Mouse (Mus musculus) liver, adult 2 months (tissue): ENCODE measurements at regions not wholly inside any gene's neighbourhood (a gene's known extent, or its start where the extent isn't known, plus 50 kb on each side); places are given as distances from the start of the nearest gene placed in this dataset.

Experiments used
- DNase-seq: peaks from one replicate; pipeline ENCODE4 v3.0.0-alpha.2; 2011; ENCODE audit warnings: low read depth, low spot score; ENCODE audit errors: extremely low read depth
- H3K27ac ChIP-seq: fragments of 200-500 bp; replicated peaks from 2 replicates; pipeline ENCODE4 v1.5.1; 2012; ENCODE audit warnings: low read depth, mild to moderate bottlenecking, control low read depth, inconsistent platforms, low read length; ENCODE audit not compliant: insufficient read depth
- H3K27me3 ChIP-seq: fragments of 200-500 bp; 2 replicates; pipeline ENCODE4 v1.6.1; 2012; ENCODE audit warnings: mild to moderate bottlenecking, moderate library complexity, low read length, inconsistent platforms; ENCODE audit not compliant: control insufficient read depth, insufficient read depth
- H3K36me3 ChIP-seq: fragments of 200-500 bp; 2 replicates; pipeline ENCODE4 v1.6.1; 2012; ENCODE audit warnings: low read length, inconsistent platforms; ENCODE audit not compliant: control insufficient read depth, insufficient read depth
- H3K4me1 ChIP-seq: fragments of 200-500 bp; 2 replicates; pipeline ENCODE4 v1.6.1; 2011; ENCODE audit warnings: low read length; ENCODE audit not compliant: control insufficient read depth, insufficient read depth
- H3K4me3 ChIP-seq: fragments of 200-500 bp; 2 replicates; pipeline ENCODE4 v1.5.1; 2011; ENCODE audit warnings: low read depth, mild to moderate bottlenecking, control low read depth, low read length, moderate library complexity; ENCODE audit not compliant: insufficient read depth
- H3K79me2 ChIP-seq: fragments of 200-500 bp; 2 replicates; pipeline ENCODE4 v1.6.1; 2012; ENCODE audit warnings: inconsistent platforms, mild to moderate bottlenecking, low read length, moderate library complexity; ENCODE audit not compliant: control insufficient read depth, insufficient read depth
- H3K9ac ChIP-seq: fragments of 200-500 bp; 2 replicates; pipeline ENCODE4 v1.6.1; 2012; ENCODE audit warnings: low read depth, mild to moderate bottlenecking, control low read depth, inconsistent platforms, low read length
- CTCF ChIP-seq: fragments of 200-500 bp; IDR thresholded peaks from 2 replicates; pipeline ENCODE4 v1.5.1; 2011; ENCODE audit warnings: low read depth, low read length, control low read depth
- POLR2A ChIP-seq: fragments of 200-500 bp; IDR thresholded peaks from 2 replicates; pipeline ENCODE4 v1.6.1; 2011; ENCODE audit warnings: low read length, control low read depth; ENCODE audit not compliant: insufficient read depth; ENCODE audit errors: extremely low read depth
- WGBS: fragments of 180-500 bp; shearing (Covaris S2); methylation state at CpG from one replicate; pipeline ENCODE4 v1.1.7; 2018; 5-methylcytosine and 5-hydroxymethylcytosine counted together

DNA sequence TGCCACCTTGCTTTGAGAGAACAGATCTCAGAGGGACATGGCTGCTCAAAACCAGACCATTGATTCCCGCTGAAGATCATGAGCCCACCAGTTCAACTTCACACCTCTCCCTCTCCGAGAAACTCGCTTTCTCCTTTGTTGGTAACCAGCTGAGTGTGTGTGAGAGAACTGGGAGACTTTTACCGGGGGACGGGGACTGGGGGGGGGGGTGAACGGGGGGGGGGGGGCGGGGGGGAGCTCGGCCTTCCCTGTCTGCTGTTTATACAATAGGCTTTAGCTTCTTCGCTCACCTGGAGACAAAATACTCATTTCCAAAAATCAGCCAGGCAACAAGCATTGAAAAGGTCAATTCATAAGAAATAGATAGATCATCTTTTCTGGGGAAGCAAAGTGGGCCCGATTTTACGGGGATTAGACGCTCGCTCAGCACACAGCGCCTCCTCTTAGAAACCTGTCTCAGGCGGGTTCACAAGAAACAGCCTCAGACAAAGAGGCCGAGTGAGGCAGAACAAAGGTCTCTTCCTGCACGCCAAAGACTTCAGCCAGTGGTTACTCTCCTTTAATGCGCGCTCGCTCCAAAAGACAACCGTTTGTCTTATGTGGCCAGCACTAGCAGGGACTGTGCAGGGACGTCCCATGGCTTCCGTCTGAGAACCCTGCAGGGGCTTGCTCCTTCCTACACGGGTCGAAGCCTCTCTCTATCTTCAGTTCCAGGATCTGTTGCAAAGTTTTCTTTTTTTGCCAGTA, 202.7 kb downstream of the Irs2 start:
- Histone ChIP-seq H3K27ac (no peak overlapping the region), H3K27me3 (no peaks in the 10 kb centered on the region), H3K79me2 (no peaks in the 10 kb centered on the region), H3K36me3 (no peaks in the 10 kb centered on the region), H3K4me1 (no peaks in the 10 kb centered on the region), H3K9ac (no peak overlapping the region), H3K4me3 (no peak overlapping the region)
- TF ChIP-seq POLR2A: no peak
- TF ChIP-seq CTCF: no peak
- no peak for DNase-seq
- 32% methylated on average over 22 of the region's 25 CpGs for WGBS

DNA sequence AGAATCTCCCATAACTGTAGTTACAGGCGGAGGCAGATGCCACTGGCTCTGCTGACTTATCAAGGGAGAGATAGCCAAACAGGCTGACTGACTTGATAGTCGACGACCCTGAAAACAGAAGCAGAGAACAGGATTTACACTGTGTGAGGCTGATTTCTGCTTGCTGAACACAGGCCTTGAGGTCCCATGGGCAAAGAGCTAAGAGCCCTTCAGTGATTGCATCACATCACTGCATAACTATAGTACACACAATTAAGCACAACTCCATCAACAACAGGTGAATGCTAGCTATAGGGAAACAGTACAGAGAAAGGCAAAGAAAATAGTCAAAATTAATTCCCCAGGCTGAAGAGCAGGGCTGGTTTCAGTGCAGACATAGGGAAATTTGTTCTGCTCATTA, 203.3 kb downstream of the Irs2 start:
- no peaks in the 10 kb centered on the region for H3K79me2 ChIP-seq
- no peak overlapping the region for H3K27ac ChIP-seq
- no peak overlapping the region for H3K9ac ChIP-seq
- no peaks in the 10 kb centered on the region for H3K27me3 ChIP-seq
- no peak overlapping the region for H3K4me3 ChIP-seq
- 55% methylated on average over 3 of the region's 3 CpGs for WGBS
- no peaks in the 10 kb centered on the region for H3K4me1 ChIP-seq
- H3K36me3 ChIP-seq: no peaks in the 10 kb centered on the region
- no peak for DNase-seq
- TF ChIP-seq POLR2A (no peak), CTCF (no peak)

DNA sequence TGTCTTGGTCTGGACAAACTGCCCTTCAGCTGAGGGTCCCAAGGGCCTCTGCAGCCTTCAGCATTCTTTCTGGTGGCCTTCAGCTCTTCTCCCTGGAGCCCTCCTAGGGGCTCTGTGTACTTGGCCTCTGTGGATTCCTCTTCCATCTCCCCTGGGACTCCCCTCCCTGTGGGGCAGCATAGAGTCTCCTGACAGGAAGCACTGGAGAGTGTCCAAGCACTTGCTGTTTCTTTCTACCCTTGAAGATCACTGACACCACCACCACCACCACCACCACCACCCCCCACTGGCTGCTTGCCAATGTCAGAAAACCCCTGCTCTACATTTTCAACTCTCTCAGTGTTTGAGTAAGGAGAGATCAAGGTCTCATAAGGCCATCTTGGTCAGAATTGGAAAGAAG, 206.3 kb downstream of the Irs2 start:
- H3K27ac ChIP-seq: no peak overlapping the region
- no peaks in the 10 kb centered on the region for H3K79me2 ChIP-seq
- H3K9ac ChIP-seq: no peak overlapping the region
- no peak overlapping the region for H3K4me3 ChIP-seq
- H3K36me3 ChIP-seq: no peaks in the 10 kb centered on the region
- no peak for DNase-seq
- TF ChIP-seq POLR2A (no peak), CTCF (no peak)
- H3K4me1 ChIP-seq: no peaks in the 10 kb centered on the region
- H3K27me3 ChIP-seq: no peaks in the 10 kb centered on the region

DNA sequence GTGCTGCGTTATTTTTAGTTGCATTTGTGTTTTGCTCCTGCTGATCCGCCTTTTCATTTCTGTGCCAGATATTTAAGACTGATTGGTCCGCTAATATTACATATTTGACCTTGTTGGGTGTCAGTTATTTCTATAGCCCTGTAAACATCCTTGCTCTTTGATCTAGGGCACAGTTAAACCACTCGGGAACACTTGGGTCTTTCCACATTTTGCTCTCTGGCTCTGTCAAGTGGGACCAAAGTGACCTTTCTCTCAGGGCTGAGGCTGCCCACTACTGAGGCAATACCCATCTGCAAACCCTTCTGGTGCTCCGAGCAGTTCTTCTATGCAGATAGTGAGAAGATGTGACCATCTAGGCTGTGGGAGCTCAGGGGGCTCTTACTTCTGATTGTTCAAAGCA, 206.7 kb downstream of the Irs2 start:
- no peaks in the 10 kb centered on the region for H3K27me3 ChIP-seq
- no peak overlapping the region for H3K9ac ChIP-seq
- DNase-seq: no peak
- H3K4me3 ChIP-seq: no peak overlapping the region
- no peaks in the 10 kb centered on the region for H3K4me1 ChIP-seq
- WGBS: 72% methylated on average over 5 of the region's 5 CpGs
- TF ChIP-seq POLR2A: no peak
- no peak for TF ChIP-seq CTCF
- no peaks in the 10 kb centered on the region for H3K36me3 ChIP-seq
- H3K79me2 ChIP-seq: no peaks in the 10 kb centered on the region
- no peak overlapping the region for H3K27ac ChIP-seq

DNA sequence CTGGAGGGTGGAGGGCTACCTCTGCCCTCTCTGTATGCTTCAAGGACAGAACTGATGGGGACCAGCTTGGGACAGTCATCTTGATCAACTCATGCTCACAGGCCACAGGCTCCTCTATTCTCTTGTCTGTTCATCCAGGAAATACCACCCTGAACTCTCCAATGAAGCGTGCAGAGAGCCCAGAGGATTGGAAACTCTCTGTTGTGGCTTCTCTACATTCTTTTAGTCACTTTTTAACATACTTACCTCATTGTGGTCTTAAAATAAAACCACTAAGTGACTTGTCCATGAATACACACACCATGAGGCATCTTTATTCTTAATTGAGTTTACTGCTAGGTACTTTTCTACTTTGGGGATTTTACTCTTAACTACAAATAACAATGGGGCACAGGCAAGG, 209.8 kb downstream of the Irs2 start:
- TF ChIP-seq POLR2A (no peak), CTCF (no peak)
- Histone ChIP-seq H3K4me3 (no peak overlapping the region), H3K27ac (no peak overlapping the region), H3K27me3 (no peaks in the 10 kb centered on the region), H3K79me2 (no peaks in the 10 kb centered on the region), H3K4me1 (no peaks in the 10 kb centered on the region), H3K36me3 (no peaks in the 10 kb centered on the region), H3K9ac (no peak overlapping the region)
- 97% methylated on average over 1 of the region's 1 CpGs for WGBS
- no peak for DNase-seq

DNA sequence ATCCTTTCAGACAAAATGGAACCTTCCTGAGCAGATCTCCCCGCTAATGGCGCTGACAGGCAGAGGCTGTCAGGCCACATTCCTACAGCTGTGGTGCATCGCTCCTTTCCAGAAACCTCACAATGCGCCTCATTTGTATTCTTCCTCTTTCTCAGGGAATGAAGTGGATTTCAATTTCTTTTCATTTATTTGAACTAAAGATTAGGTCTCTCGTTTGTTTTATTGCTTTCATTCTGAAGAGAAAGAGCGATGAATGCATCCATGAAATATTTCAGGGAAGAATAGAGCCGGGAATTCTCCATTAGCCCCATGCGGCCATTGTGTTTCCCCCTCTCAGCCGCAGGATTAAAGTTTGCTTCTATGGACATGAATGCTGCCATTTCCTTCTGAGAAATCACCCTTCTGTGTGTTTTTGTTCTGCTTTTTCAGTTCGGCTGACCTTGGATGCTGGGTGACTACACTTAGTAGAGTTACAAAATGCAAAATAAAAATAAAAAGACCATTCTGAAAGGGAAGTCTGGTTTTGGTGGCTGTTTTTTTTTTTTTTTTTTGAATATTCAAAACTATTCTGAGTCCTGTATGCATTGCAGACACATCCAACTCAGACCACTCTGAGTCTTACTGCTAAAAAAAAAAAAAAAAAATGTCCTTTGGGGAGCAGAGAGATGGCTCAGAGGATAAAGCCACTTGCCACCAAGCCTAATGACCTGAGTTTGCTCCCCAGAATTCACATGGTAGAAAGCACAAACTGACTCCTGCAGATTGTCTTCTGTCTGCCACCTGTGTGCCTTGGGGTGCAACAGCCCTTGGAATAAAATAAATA, 213.7 kb downstream of the Irs2 start:
- WGBS: 80% methylated on average over 10 of the region's 10 CpGs
- H3K4me1 ChIP-seq: no peaks in the 10 kb centered on the region
- DNase-seq: peak; percentile 9
- H3K27me3 ChIP-seq: no peaks in the 10 kb centered on the region
- TF ChIP-seq POLR2A (no peak), CTCF (no peak)
- H3K4me3 ChIP-seq: no peak overlapping the region
- H3K9ac ChIP-seq: no peak overlapping the region
- no peaks in the 10 kb centered on the region for H3K36me3 ChIP-seq
- H3K27ac ChIP-seq: no peak overlapping the region
- H3K79me2 ChIP-seq: no peaks in the 10 kb centered on the region
